ENCODE assay signal across 28 mouse cellular contexts in genomic region chr15:89106073-89106472, GRCm38 (mm10). TPM values are rescaled to one million over a fixed set of nuclear protein-coding genes. Genes with fewer than 3 reads are reported as not detected.
DNase-seq lines count a peak whose midpoint lies in the region; ATAC-seq and TF ChIP-seq lines count a peak whose summit lies in the region.
"Had no signal": no experiment of that assay in that cellular context is flagged by ENCODE, and none has a peak within 500 bp of the region (broad histone marks: within the 10 kb centered on the region; RNA-seq: fewer than 3 reads in every experiment).

No protein-coding gene starts in this region.

- H3K9me3 ChIP-seq in forebrain, postnatal 0 days (ENCODE audit: low read length) = no peaks in the 10 kb centered on the region
- H3K9me3 ChIP-seq: G1E; heart, embryonic 15.5 days; limb, embryonic 13.5 days; liver, embryonic 12.5 days; midbrain, embryonic 10.5 days; neural tube, embryonic 15.5 days had no signal

- ATAC-seq in forebrain, postnatal 0 days = no peak
- ATAC-seq: forebrain, embryonic 14.5 days; inflammation-experienced regulatory T-cells, adult 6 months; liver, embryonic 12.5 days had no signal

- peak overlapping the region; percentile 46; the same call in 1 of the 2 replicates for H3K27ac ChIP-seq in layer of hippocampus, adult 2 months
- H3K27ac ChIP-seq in left cerebral cortex, adult 2 months = peak overlapping the region; percentile 50; the same call in 1 of the 2 replicates
- H3K27ac ChIP-seq in forebrain, postnatal 0 days (ENCODE audit: low read depth, low read length) = no peak overlapping the region
- H3K27ac ChIP-seq: gastrocnemius, adult 2 months; heart, embryonic 15.5 days; hindbrain, embryonic 14.5 days; limb, embryonic 13.5 days; liver, embryonic 12.5 days; midbrain, embryonic 10.5 days; neural tube, embryonic 15.5 days had no signal

- no peaks in the 10 kb centered on the region for H3K27me3 ChIP-seq in forebrain, postnatal 0 days (ENCODE audit: insufficient read depth, low read length)
- H3K27me3 ChIP-seq: CH12.LX; heart, embryonic 15.5 days; limb, embryonic 13.5 days; liver, embryonic 12.5 days; neural tube, embryonic 15.5 days had no signal

- 80% methylated on average over 13 of the region's 13 CpGs for WGBS in forebrain, postnatal 0 days

- peaks cover 95% of the 10 kb centered on the region for H3K36me3 ChIP-seq in forebrain, postnatal 0 days (ENCODE audit: insufficient read depth)

- intact Hi-C loops in left cerebral cortex, adult 2 months (cut with DNase I) = loop anchor here (5.0 kb wide), 1 partner anchor 174 kb away; no protein-coding TSS in a partner anchor

- TF ChIP-seq CTCF in layer of hippocampus, adult 2 months (conservative IDR thresholded peaks at IDR 0.05) = no peak
- TF ChIP-seq CTCF in left cerebral cortex, adult 2 months (IDR thresholded peaks at IDR 0.05) = peak; percentile 16; the same call in 1 of the 2 replicates
- TF ChIP-seq CTCF in forebrain, postnatal 0 days (IDR thresholded peaks at IDR 0.05; ENCODE audit: low read depth) = no peak

- no peak overlapping the region for H3K4me2 ChIP-seq in forebrain, postnatal 0 days (ENCODE audit: low read depth)
- H3K4me2 ChIP-seq: heart, embryonic 15.5 days; hindbrain, embryonic 14.5 days; limb, embryonic 13.5 days; liver, embryonic 12.5 days; neural tube, embryonic 15.5 days had no signal

- DNase-seq in layer of hippocampus, adult 2 months (ENCODE audit: low spot score in 2 of 2) = no peak
- DNase-seq in layer of hippocampus, postnatal 36 days = no peak
- peak; percentile 92 for DNase-seq in cerebellum, adult 11-12 months
- peak; percentile 92 for DNase-seq in cerebellum, adult 9-10 months
- peak in 1 of 2 experiments; percentile 57 for DNase-seq in left cerebral cortex, adult 2 months (ENCODE audit: extremely low spot score in 1 of 2, low spot score in 2 of 2)
- DNase-seq in T-cell, adult 2 months (ENCODE audit: low spot score) = no peak
- no peak for DNase-seq in forebrain, postnatal 0 days
- DNase-seq: adrenal gland, postnatal 14 days; B cell, adult 2 months; gastrocnemius, adult 2 months; heart, postnatal 36 days; kidney, adult 18-20 months; kidney, postnatal 4 days; layer of hippocampus, adult 9-11 months; lung, adult 18-20 months; lung, postnatal 10 days; right cerebral cortex, postnatal 25 days; thymus, postnatal 14 days had no signal

- no peaks in the 10 kb centered on the region for H3K4me1 ChIP-seq in forebrain, postnatal 0 days (ENCODE audit: insufficient read depth)
- H3K4me1 ChIP-seq: limb, embryonic 13.5 days; liver, embryonic 12.5 days; neural tube, embryonic 15.5 days had no signal

- no peak overlapping the region for H3K4me3 ChIP-seq in layer of hippocampus, adult 2 months
- H3K4me3 ChIP-seq in left cerebral cortex, adult 2 months = no peak overlapping the region
- no peak overlapping the region for H3K4me3 ChIP-seq in forebrain, postnatal 0 days (ENCODE audit: low read depth, low read length)
- H3K4me3 ChIP-seq: gastrocnemius, adult 2 months; heart, embryonic 15.5 days; limb, embryonic 13.5 days; liver, embryonic 12.5 days; midbrain, embryonic 10.5 days; neural tube, embryonic 15.5 days had no signal

- no peak overlapping the region for H3K9ac ChIP-seq in forebrain, postnatal 0 days
- H3K9ac ChIP-seq: heart, embryonic 15.5 days; hindbrain, embryonic 14.5 days; limb, embryonic 13.5 days; liver, embryonic 12.5 days; neural tube, embryonic 15.5 days had no signal

RNA-seq across cellular contexts. Expression of gene Tubgcp6, which starts 16.8 kb away (rescaled TPM):
- 10 to 100 TPM; 31.0 to 31.5 TPM for total RNA-seq in layer of hippocampus, adult 2 months (2021)
- total RNA-seq in layer of hippocampus, postnatal 36 days (2021) = 10 to 100 TPM; 28.4 to 35.3 TPM
- 10 to 100 TPM; 34.7 to 35.3 TPM for total RNA-seq in left cerebral cortex, adult 2 months (2021)
- total RNA-seq in forebrain, postnatal 0 days (2014; rRNA removed) = 24.6 and 42.4 TPM in 2 replicates
- 7.4 and 8.8 TPM in 2 replicates for polyA plus RNA-seq in forebrain, postnatal 0 days (2015; fragmentation: Nextera tagmentation; extraction: Ambion mirVana)

RNA-seq across cellular contexts. Expression of gene Selenoo, which starts 17.2 kb away (rescaled TPM):
- 10 to 100 TPM; 21.2 to 22.0 TPM for total RNA-seq in layer of hippocampus, adult 2 months (2021)
- 10 to 100 TPM; 20.3 to 21.7 TPM for total RNA-seq in layer of hippocampus, postnatal 36 days (2021)
- 10 to 100 TPM; 21.1 to 21.3 TPM for total RNA-seq in left cerebral cortex, adult 2 months (2021)
- total RNA-seq in forebrain, postnatal 0 days (2014; rRNA removed) = 45.9 and 47.9 TPM in 2 replicates
- 19.6 and 20.7 TPM in 2 replicates for polyA plus RNA-seq in forebrain, postnatal 0 days (2015; fragmentation: Nextera tagmentation; extraction: Ambion mirVana)

RNA-seq across cellular contexts. Expression of gene Hdac10, which starts 22.4 kb away (rescaled TPM):
- total RNA-seq in layer of hippocampus, adult 2 months (2021) = 10 to 100 TPM; 16.3 to 17.9 TPM
- 10 to 100 TPM; 14.3 to 14.7 TPM for total RNA-seq in layer of hippocampus, postnatal 36 days (2021)
- total RNA-seq in left cerebral cortex, adult 2 months (2021) = 10 to 100 TPM; 16.8 to 17.3 TPM
- 33.1 and 44.3 TPM in 2 replicates for total RNA-seq in forebrain, postnatal 0 days (2014; rRNA removed)
- 27.9 and 30.1 TPM in 2 replicates for polyA plus RNA-seq in forebrain, postnatal 0 days (2015; fragmentation: Nextera tagmentation; extraction: Ambion mirVana)

RNA-seq across cellular contexts. Expression of gene Trabd, which starts 31.1 kb away (rescaled TPM):
- total RNA-seq in layer of hippocampus, adult 2 months (2021) = 10 to 100 TPM; 21.4 to 24.2 TPM
- total RNA-seq in layer of hippocampus, postnatal 36 days (2021) = 10 to 100 TPM; 23.0 to 26.9 TPM
- 10 to 100 TPM; 17.5 to 20.5 TPM for total RNA-seq in left cerebral cortex, adult 2 months (2021)
- 33.5 and 35.0 TPM in 2 replicates for total RNA-seq in forebrain, postnatal 0 days (2014; rRNA removed)
- polyA plus RNA-seq in forebrain, postnatal 0 days (2015; fragmentation: Nextera tagmentation; extraction: Ambion mirVana) = 17.1 and 21.9 TPM in 2 replicates

RNA-seq across cellular contexts. Expression of gene Mapk12, which starts 34.4 kb away (rescaled TPM):
- 1 to 10 TPM; 4.4 to 5.6 TPM for total RNA-seq in layer of hippocampus, adult 2 months (2021)
- 1 to 10 TPM; 3.1 to 4.7 TPM for total RNA-seq in layer of hippocampus, postnatal 36 days (2021)
- total RNA-seq in left cerebral cortex, adult 2 months (2021) = 1 to 10 TPM; 8.3 to 9.3 TPM
- 1.8 and 3.4 TPM in 2 replicates for total RNA-seq in forebrain, postnatal 0 days (2014; rRNA removed)
- polyA plus RNA-seq in forebrain, postnatal 0 days (2015; fragmentation: Nextera tagmentation; extraction: Ambion mirVana) = 2.0 and 2.8 TPM in 2 replicates
- polyA plus RNA-seq: G1E had no signal

Comparison
In these comparisons a context has a peak if more than half of its experiments do, and no peak if none do; other contexts are left out.
1. DNase-seq: peak in cerebellum, adult 11-12 months (single experiment) and cerebellum, adult 9-10 months (single experiment); none in layer of hippocampus, adult 2 months (0 of 2), layer of hippocampus, postnatal 36 days (0 of 2), T-cell, adult 2 months (single experiment) and forebrain, postnatal 0 days (single experiment).